Mouse (Mus musculus) heart, embryonic 16.5 days (tissue): ENCODE results near the gene Cx3cr1. TPM values are rescaled to one million over a fixed set of nuclear protein-coding genes. Genes with fewer than 3 reads are reported as not detected.

ENCODE experiments used
- ATAC-seq: fragments of 200-750 bp; cut with Nextera tagmentation; replicated peaks from 2 replicates; pipeline ENCODE4 v1.8.0; 2017; ENCODE audit warnings: moderate number of reproducible peaks; ENCODE audit not compliant: insufficient read depth, low FRiP score; ENCODE audit errors: extremely low read depth
- H3K27ac ChIP-seq: fragments of 300-500 bp; sonication (generic); 2 replicates; pipeline ENCODE4 v1.5.1; 2014; ENCODE audit warnings: mild to moderate bottlenecking, low read length, control low read depth, moderate library complexity
- H3K27me3 ChIP-seq: fragments of 300-500 bp; sonication (generic); 2 replicates; pipeline ENCODE4 v1.6.1; 2014; ENCODE audit warnings: low read length, mixed read lengths; ENCODE audit not compliant: control insufficient read depth, insufficient read depth
- H3K36me3 ChIP-seq: fragments of 300-500 bp; sonication (generic); 2 replicates; pipeline ENCODE4 v1.6.1; 2014; ENCODE audit not compliant: control insufficient read depth, insufficient read depth
- H3K4me1 ChIP-seq: fragments of 300-500 bp; sonication (generic); 2 replicates; pipeline ENCODE4 v1.6.1; 2014; ENCODE audit warnings: low read length, mixed read lengths; ENCODE audit not compliant: control insufficient read depth, insufficient read depth
- H3K4me2 ChIP-seq: fragments of 300-500 bp; sonication (generic); 2 replicates; pipeline ENCODE4 v1.6.1; 2014; ENCODE audit warnings: low read depth, mild to moderate bottlenecking, control low read depth, low read length
- H3K4me3 ChIP-seq: fragments of 300-500 bp; sonication (generic); 2 replicates; pipeline ENCODE4 v1.5.1; 2014; ENCODE audit warnings: mild to moderate bottlenecking, control low read depth, low read length
- H3K9ac ChIP-seq: fragments of 300-500 bp; sonication (generic); 2 replicates; pipeline ENCODE4 v1.6.1; 2014; ENCODE audit warnings: low read length, control low read depth
- H3K9me3 ChIP-seq: fragments of 300-500 bp; sonication (generic); replicated peaks from 2 replicates; pipeline ENCODE4 v1.6.1; 2016; ENCODE audit warnings: low read length; ENCODE audit not compliant: control insufficient read depth
- WGBS: fragments of 180-500 bp; shearing (Covaris S2); extraction: QIAGEN DNeasy Blood & Tissue Kit; methylation state at CpG from one replicate; pipeline ENCODE4 v1.1.7; 2014; 5-methylcytosine and 5-hydroxymethylcytosine counted together
- polyA plus RNA-seq: library from polyadenylated mRNA; unstranded; fragments of >200 nt; fragmentation: Nextera tagmentation; extraction: Ambion mirVana; gene quantifications from 2 replicates; pipeline ENCODE4 v1.2.1, GENCODE M21; 2015

The Cx3cr1 gene
- polyA plus RNA-seq, 1 experiment from 2014 or later, result 6.1 TPM

DNA sequence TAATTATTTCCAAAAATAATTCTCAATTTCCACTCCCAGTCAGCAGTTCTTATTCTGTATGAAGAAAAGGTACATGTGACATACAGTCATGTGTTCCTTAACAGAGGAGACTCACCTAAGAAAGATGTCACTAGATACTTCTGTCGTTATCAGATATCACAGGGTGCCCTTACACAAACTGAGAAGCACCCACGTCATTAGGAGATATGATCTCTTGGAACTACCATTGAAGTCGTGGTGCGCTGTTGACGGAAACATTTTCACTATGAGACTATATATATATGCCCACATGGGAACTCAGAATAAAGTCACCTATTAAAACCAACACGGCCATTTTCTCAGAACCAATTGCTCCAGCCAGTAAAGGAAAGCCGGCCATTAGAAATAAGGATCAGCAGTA, 4.8 kb upstream of the Cx3cr1 start:
- H3K9me3 ChIP-seq, result no peaks in the 10 kb centered on the region
- WGBS, result 64% methylated on average over 7 of the region's 7 CpGs

GRCm38 (mm10) chr9:120073169-120073568, 3.5 kb upstream of the Cx3cr1 start:
- Histone ChIP-seq H3K4me3 (no peak overlapping the region), H3K4me1 (no peaks in the 10 kb centered on the region), H3K9ac (no peak overlapping the region), H3K27me3 (no peaks in the 10 kb centered on the region), H3K4me2 (no peak overlapping the region), H3K36me3 (no peaks in the 10 kb centered on the region), H3K27ac (no peak overlapping the region), H3K9me3 (no peaks in the 10 kb centered on the region)
- WGBS, result 10% methylated on average over 3 of the region's 3 CpGs
- peak; percentile 45; the same call in 1 of the 2 replicates for ATAC-seq

More for the DNA sequence above, 4.8 kb upstream of the Cx3cr1 start:
- Histone ChIP-seq H3K4me1 (no peaks in the 10 kb centered on the region), H3K27ac (no peak overlapping the region), H3K4me2 (no peak overlapping the region), H3K27me3 (no peaks in the 10 kb centered on the region), H3K4me3 (no peak overlapping the region), H3K36me3 (no peaks in the 10 kb centered on the region), H3K9ac (no peak overlapping the region)
- no peak for ATAC-seq

DNA sequence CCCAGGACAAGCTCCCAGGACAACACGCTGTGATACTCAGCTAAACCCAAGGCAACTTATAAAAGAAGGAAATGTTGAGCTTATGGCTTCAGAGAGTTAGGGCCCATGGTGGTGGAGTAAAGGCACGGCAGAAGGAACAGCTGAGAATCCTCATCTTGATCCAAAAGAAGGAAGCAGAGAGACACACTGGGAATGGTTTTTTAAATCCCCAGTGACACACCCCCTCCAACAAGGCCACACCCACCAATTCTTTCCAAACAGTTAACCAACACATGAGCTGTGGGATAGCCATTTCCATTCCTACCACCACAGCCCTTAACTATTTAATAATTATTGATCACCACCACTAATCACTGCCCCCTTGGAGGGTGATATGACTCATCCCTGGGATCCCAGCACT, 1.6 kb upstream of the Cx3cr1 start:
- Histone ChIP-seq H3K9me3 (no peaks in the 10 kb centered on the region), H3K36me3 (no peaks in the 10 kb centered on the region), H3K27me3 (no peaks in the 10 kb centered on the region), H3K4me3 (no peak overlapping the region), H3K4me1 (no peaks in the 10 kb centered on the region), H3K4me2 (no peak overlapping the region), H3K9ac (no peak overlapping the region), H3K27ac (no peak overlapping the region)
- ATAC-seq, result no peak
- 65% methylated on average over 2 of the region's 2 CpGs for WGBS

- 47% methylated on average over 10 of the region's 10 CpGs for WGBS
- no peak for ATAC-seq
- Histone ChIP-seq H3K4me2 (no peak overlapping the region), H3K4me1 (no peaks in the 10 kb centered on the region), H3K27ac (no peak overlapping the region), H3K9me3 (no peaks in the 10 kb centered on the region), H3K36me3 (no peaks in the 10 kb centered on the region), H3K4me3 (no peak overlapping the region), H3K27me3 (no peaks in the 10 kb centered on the region), H3K9ac (no peak overlapping the region)
Measured at GRCm38 (mm10) chr9:120068047-120068446, 1.6 kb downstream of the Cx3cr1 start.

GRCm38 (mm10) chr9:120067609-120068008, 2.1 kb downstream of the Cx3cr1 start:
- WGBS, result 92% methylated on average over 2 of the region's 2 CpGs
- Histone ChIP-seq H3K4me2 (no peak overlapping the region), H3K4me1 (no peaks in the 10 kb centered on the region), H3K4me3 (no peak overlapping the region), H3K36me3 (no peaks in the 10 kb centered on the region), H3K9me3 (no peaks in the 10 kb centered on the region), H3K9ac (no peak overlapping the region), H3K27me3 (no peaks in the 10 kb centered on the region), H3K27ac (no peak overlapping the region)
- ATAC-seq, result no peak

DNA sequence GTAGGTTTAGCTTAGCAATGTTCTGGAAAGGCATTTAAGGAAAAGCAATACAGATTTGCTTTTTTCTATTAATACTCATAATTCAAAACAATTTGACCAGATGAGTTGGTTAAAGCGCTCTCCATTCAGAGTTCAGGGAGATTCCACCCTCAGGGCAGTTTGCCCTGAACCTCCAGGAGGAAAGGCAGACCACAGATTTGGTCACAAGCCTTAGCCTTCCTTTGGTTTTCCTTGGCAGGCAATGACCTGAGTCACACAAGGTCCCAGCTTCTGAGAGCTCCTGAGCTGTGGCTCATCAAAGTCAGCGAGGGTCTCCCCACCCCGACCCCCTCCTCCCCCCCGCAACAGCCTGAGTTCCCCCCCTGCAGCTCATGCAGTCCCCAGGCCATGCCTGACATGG, 5.4 kb downstream of the Cx3cr1 start:
- no peaks in the 10 kb centered on the region for H3K4me1 ChIP-seq
- no peaks in the 10 kb centered on the region for H3K27me3 ChIP-seq
- no peak for ATAC-seq
- no peaks in the 10 kb centered on the region for H3K9me3 ChIP-seq
- no peaks in the 10 kb centered on the region for H3K36me3 ChIP-seq
- no peak overlapping the region for H3K4me2 ChIP-seq
- 70% methylated on average over 4 of the region's 4 CpGs for WGBS
- H3K9ac ChIP-seq, result no peak overlapping the region
- no peak overlapping the region for H3K27ac ChIP-seq
- H3K4me3 ChIP-seq, result no peak overlapping the region

GRCm38 (mm10) chr9:120058730-120059129, 10.9 kb downstream of the Cx3cr1 start:
- Histone ChIP-seq H3K27me3 (no peaks in the 10 kb centered on the region), H3K9ac (no peak overlapping the region), H3K9me3 (no peaks in the 10 kb centered on the region), H3K4me1 (no peaks in the 10 kb centered on the region), H3K36me3 (no peaks in the 10 kb centered on the region), H3K4me2 (no peak overlapping the region), H3K4me3 (no peak overlapping the region), H3K27ac (no peak overlapping the region)
- WGBS, result 60% methylated on average over 3 of the region's 3 CpGs
- ATAC-seq, result no peak

- Histone ChIP-seq H3K27ac (no peak overlapping the region), H3K27me3 (no peaks in the 10 kb centered on the region), H3K4me2 (no peak overlapping the region), H3K4me1 (no peaks in the 10 kb centered on the region), H3K4me3 (no peak overlapping the region), H3K9ac (no peak overlapping the region), H3K36me3 (no peaks in the 10 kb centered on the region), H3K9me3 (no peaks in the 10 kb centered on the region)
- no peak for ATAC-seq
- 74% methylated on average over 9 of the region's 9 CpGs for WGBS
Measured at GRCm38 (mm10) chr9:120056201-120056600, 13.5 kb downstream of the Cx3cr1 start.

- Histone ChIP-seq H3K4me3 (no peak overlapping the region), H3K27ac (no peak overlapping the region), H3K9ac (no peak overlapping the region), H3K4me1 (no peaks in the 10 kb centered on the region), H3K36me3 (no peaks in the 10 kb centered on the region), H3K9me3 (no peaks in the 10 kb centered on the region), H3K27me3 (no peaks in the 10 kb centered on the region), H3K4me2 (no peak overlapping the region)
- WGBS, result 51% methylated on average over 8 of the region's 8 CpGs
- peak; percentile 18; the same call in 1 of the 2 replicates for ATAC-seq
Measured at GRCm38 (mm10) chr9:120054545-120055277, 15.0 kb downstream of the Cx3cr1 start.
